Mouse (Mus musculus) liver, embryonic 16.5 days (tissue): ENCODE measurements around the gene 1700001O22Rik. TPM values are rescaled to one million over a fixed set of nuclear protein-coding genes. Genes with fewer than 3 reads are reported as not detected.

Experiments
- ATAC-seq: fragments of 200-750 bp; cut with Nextera tagmentation; 2 replicates; pipeline ENCODE4 v1.8.0; 2017; ENCODE audit warnings: low read depth, mild to moderate bottlenecking, moderate number of reproducible peaks, moderate library complexity
- H3K27ac ChIP-seq: fragments of 300-500 bp; sonication (generic); 2 replicates; pipeline ENCODE4 v1.5.1; 2014; ENCODE audit warnings: mild to moderate bottlenecking, low read length
- H3K27me3 ChIP-seq: fragments of 300-500 bp; sonication (generic); 2 replicates; pipeline ENCODE4 v1.6.1; 2014; ENCODE audit warnings: low read depth, low read length, mixed read lengths; ENCODE audit not compliant: control insufficient read depth, insufficient read depth
- H3K36me3 ChIP-seq: fragments of 300-500 bp; sonication (generic); 2 replicates; pipeline ENCODE4 v1.6.1; 2014; ENCODE audit warnings: mild to moderate bottlenecking; ENCODE audit not compliant: control insufficient read depth, insufficient read depth
- H3K4me1 ChIP-seq: fragments of 300-500 bp; sonication (generic); 2 replicates; pipeline ENCODE4 v1.6.1; 2014; ENCODE audit warnings: low read depth, low read length, mixed read lengths; ENCODE audit not compliant: control insufficient read depth
- H3K4me2 ChIP-seq: fragments of 300-500 bp; sonication (generic); 2 replicates; pipeline ENCODE4 v1.6.1; 2014; ENCODE audit warnings: low read depth, low read length, mixed read lengths
- H3K4me3 ChIP-seq: fragments of 300-500 bp; sonication (generic); 2 replicates; pipeline ENCODE4 v1.5.1; 2014; ENCODE audit warnings: low read depth, mild to moderate bottlenecking, low read length
- H3K9ac ChIP-seq: fragments of 300-500 bp; sonication (generic); 2 replicates; pipeline ENCODE4 v1.6.1; 2014; ENCODE audit warnings: low read depth, low read length
- H3K9me3 ChIP-seq: fragments of 300-500 bp; sonication (generic); replicated peaks from 2 replicates; pipeline ENCODE4 v1.6.1; 2016; ENCODE audit warnings: low read length; ENCODE audit not compliant: control insufficient read depth
- WGBS: fragments of 180-500 bp; shearing (Covaris S2); extraction: QIAGEN DNeasy Blood & Tissue Kit; methylation state at CpG from one replicate; pipeline ENCODE4 v1.1.7; 2014; ENCODE audit not compliant: insufficient replicate concordance; 5-methylcytosine and 5-hydroxymethylcytosine counted together
- polyA plus RNA-seq: library from polyadenylated mRNA; unstranded; fragments of >200 nt; fragmentation: Nextera tagmentation; extraction: Ambion mirVana; gene quantifications from 2 replicates; pipeline ENCODE4 v1.2.1, GENCODE M21; 2015

1700001O22Rik gene
- polyA plus RNA-seq, 1 experiment from 2014 or later: 0.09 TPM

- Histone ChIP-seq H3K4me2 (peak overlapping the region; percentile 69), H3K9ac (peak overlapping the region; percentile 60), H3K4me3 (peak overlapping the region; percentile 51), H3K27ac (no peak overlapping the region), H3K36me3 (no peaks in the 10 kb centered on the region), H3K4me1 (peaks cover 15% of the 10 kb centered on the region), H3K9me3 (no peaks in the 10 kb centered on the region), H3K27me3 (peaks cover 33% of the 10 kb centered on the region)
- 4% methylated on average over 48 of the region's 48 CpGs for WGBS
- ATAC-seq: peak; percentile 76
Observed at GRCm38 (mm10) chr2:30794179-30795108, 9.0 kb downstream of the 1700001O22Rik start.

- Histone ChIP-seq H3K27ac (no peak overlapping the region), H3K4me2 (no peak overlapping the region), H3K4me3 (no peak overlapping the region), H3K9me3 (no peaks in the 10 kb centered on the region), H3K27me3 (peaks cover 12% of the 10 kb centered on the region), H3K36me3 (no peaks in the 10 kb centered on the region), H3K4me1 (peaks cover 15% of the 10 kb centered on the region), H3K9ac (no peak overlapping the region)
- no peak for ATAC-seq
- WGBS: 73% methylated on average over 7 of the region's 7 CpGs
Observed at GRCm38 (mm10) chr2:30792061-30792460, 11.4 kb downstream of the 1700001O22Rik start.

- Histone ChIP-seq H3K27me3 (peaks cover 15% of the 10 kb centered on the region), H3K9me3 (no peaks in the 10 kb centered on the region), H3K4me1 (peaks cover 11% of the 10 kb centered on the region), H3K9ac (no peak overlapping the region), H3K4me3 (no peak overlapping the region), H3K36me3 (no peaks in the 10 kb centered on the region), H3K4me2 (no peak overlapping the region), H3K27ac (no peak overlapping the region)
- WGBS: 50% methylated on average over 4 of the region's 4 CpGs
- no peak for ATAC-seq
Observed at GRCm38 (mm10) chr2:30787466-30787865, 16.0 kb downstream of the 1700001O22Rik start.

GRCm38 (mm10) chr2:30784078-30784994 lies 19.1 kb downstream of the 1700001O22Rik start:
- Histone ChIP-seq H3K27me3 (peaks cover 15% of the 10 kb centered on the region), H3K9me3 (no peaks in the 10 kb centered on the region), H3K27ac (peak overlapping the region; percentile 21; the same call in 1 of the 2 replicates), H3K4me3 (peak overlapping the region; percentile 31), H3K4me2 (peak overlapping the region; percentile 61), H3K9ac (peak overlapping the region; percentile 50), H3K36me3 (no peaks in the 10 kb centered on the region), H3K4me1 (peaks cover 11% of the 10 kb centered on the region)
- ATAC-seq: peak; percentile 25; the same call in 1 of the 2 replicates
- 6% methylated on average over 40 of the region's 40 CpGs for WGBS

- H3K9ac ChIP-seq: peak overlapping the region; percentile 22; the same call in 1 of the 2 replicates
- H3K4me1 ChIP-seq: peaks cover 16% of the 10 kb centered on the region
- H3K4me2 ChIP-seq: peak overlapping the region; percentile 61
- no peaks in the 10 kb centered on the region for H3K36me3 ChIP-seq
- no peak overlapping the region for H3K4me3 ChIP-seq
- no peaks in the 10 kb centered on the region for H3K9me3 ChIP-seq
- 0 out of 2 replicates have a peak, but pooled peaks have one; percentile 28 for ATAC-seq
- peaks cover 15% of the 10 kb centered on the region for H3K27me3 ChIP-seq
- H3K27ac ChIP-seq: no peak overlapping the region
- WGBS: 1% methylated on average over 13 of the region's 13 CpGs
Observed at GRCm38 (mm10) chr2:30783346-30783745, 20.1 kb downstream of the 1700001O22Rik start.

- Histone ChIP-seq H3K27ac (no peak overlapping the region), H3K9ac (peak overlapping the region; percentile 22; the same call in 1 of the 2 replicates), H3K4me2 (peak overlapping the region; percentile 61), H3K9me3 (no peaks in the 10 kb centered on the region), H3K4me3 (no peak overlapping the region), H3K4me1 (peaks cover 16% of the 10 kb centered on the region), H3K36me3 (no peaks in the 10 kb centered on the region), H3K27me3 (peaks cover 15% of the 10 kb centered on the region)
- ATAC-seq: no peak
- 63% methylated on average over 8 of the region's 8 CpGs for WGBS
Observed at GRCm38 (mm10) chr2:30782312-30783290, 20.9 kb downstream of the 1700001O22Rik start.

GRCm38 (mm10) chr2:30779241-30779640 lies 24.2 kb downstream of the 1700001O22Rik start:
- Histone ChIP-seq H3K27me3 (peaks cover 3% of the 10 kb centered on the region), H3K9ac (no peak overlapping the region), H3K36me3 (no peaks in the 10 kb centered on the region), H3K27ac (no peak overlapping the region), H3K4me2 (no peak overlapping the region), H3K9me3 (no peaks in the 10 kb centered on the region), H3K4me1 (peaks cover 15% of the 10 kb centered on the region), H3K4me3 (no peak overlapping the region)
- WGBS: 49% methylated on average over 5 of the region's 5 CpGs
- peak; percentile 44 for ATAC-seq

- no peak overlapping the region for H3K27ac ChIP-seq
- ATAC-seq: no peak
- 69% methylated on average over 4 of the region's 4 CpGs for WGBS
- no peaks in the 10 kb centered on the region for H3K36me3 ChIP-seq
- no peaks in the 10 kb centered on the region for H3K27me3 ChIP-seq
- H3K4me2 ChIP-seq: no peak overlapping the region
- H3K9ac ChIP-seq: no peak overlapping the region
- no peak overlapping the region for H3K4me3 ChIP-seq
- no peaks in the 10 kb centered on the region for H3K9me3 ChIP-seq
- peaks cover 20% of the 10 kb centered on the region for H3K4me1 ChIP-seq
Observed at GRCm38 (mm10) chr2:30778235-30778634, 25.2 kb downstream of the 1700001O22Rik start.
